Mouse (Mus musculus) layer of hippocampus, postnatal 36 days (tissue): ENCODE measurements around the gene Gm7356. TPM values are rescaled to one million over a fixed set of nuclear protein-coding genes. Genes with fewer than 3 reads are reported as not detected.
"Not testable (repeated sequence)": the region's sequence is repeated elsewhere in the genome, so short reads cannot be mapped to it uniquely, and the experiment has no call there.

Experiments used
- DNase-seq, 2 experiments: peaks; one replicate each; pipeline ENCODE4 v3.0.0; 2022
- total RNA-seq, 2 experiments: library from RNA; stranded (reverse); gene quantifications; 2 replicates each; pipeline ENCODE4 v1.2.3; 2021

Gm7356 gene
- total RNA-seq = not detected

DNA sequence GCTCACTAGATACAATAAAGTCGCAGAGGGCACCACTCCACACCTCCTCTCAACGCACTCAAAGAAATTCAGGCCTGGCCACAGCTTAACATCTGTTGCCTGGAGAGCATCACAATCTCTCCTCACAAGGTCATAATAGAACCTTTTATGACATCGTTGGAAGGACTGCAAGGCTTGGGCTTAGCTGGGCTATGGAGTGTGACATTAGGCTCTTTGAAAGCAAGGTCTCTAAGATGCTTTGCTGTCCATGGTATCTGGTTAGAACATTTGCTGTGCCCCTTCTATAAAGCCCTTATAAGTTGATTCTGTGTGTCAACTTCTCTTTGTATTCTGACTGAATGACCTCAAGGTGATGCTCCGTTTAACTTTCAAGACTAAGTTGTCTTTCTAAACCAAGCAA lies at the start of gene Gm7356:
Gm7356 (minus strand) TSS at position 101 of the 400 bp plus-strand sequence.
- DNase-seq = not testable (repeated sequence)

DNA sequence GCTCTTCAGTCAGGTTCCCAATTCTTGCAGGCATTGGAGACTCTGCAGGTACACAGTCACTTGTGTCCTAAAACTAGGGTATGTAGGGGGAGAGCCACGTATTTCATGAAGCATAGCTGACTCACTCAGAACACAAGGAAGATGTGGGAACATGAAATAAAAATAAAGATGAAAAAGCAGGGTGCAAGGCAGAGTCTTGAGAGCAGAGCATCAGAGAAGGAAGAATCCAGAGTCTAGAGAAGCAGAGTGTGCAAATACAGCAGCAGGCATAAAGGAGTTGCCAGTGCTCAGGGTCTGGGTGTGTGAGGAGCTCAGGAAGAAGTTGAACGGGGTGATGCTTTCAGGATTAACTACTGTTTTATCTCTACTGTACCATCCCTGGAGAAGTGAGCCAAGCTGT lies 38.4 kb upstream of the Gm7356 start:
- DNase-seq = not testable (repeated sequence)

DNA sequence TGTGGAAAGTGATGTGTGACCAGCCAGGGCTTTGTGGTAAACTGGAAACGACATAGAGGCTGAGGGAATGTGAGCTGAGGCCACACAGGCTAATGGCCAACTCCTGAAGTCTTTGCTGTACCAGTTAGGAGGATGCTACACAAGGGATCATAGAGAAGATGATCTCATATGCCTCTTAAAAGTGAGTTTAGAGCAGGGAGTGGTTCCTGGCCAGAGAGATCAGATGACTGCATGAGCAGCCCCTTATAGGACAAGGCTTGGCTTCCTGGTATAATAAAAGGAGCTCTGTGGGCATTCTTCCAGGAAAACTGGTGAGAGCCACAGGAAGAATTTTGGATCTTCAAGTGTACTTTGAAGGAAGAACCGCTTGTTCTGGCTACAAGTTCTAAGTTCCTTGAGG lies 33.5 kb upstream of the Gm7356 start:
- not testable (repeated sequence) for DNase-seq

DNA sequence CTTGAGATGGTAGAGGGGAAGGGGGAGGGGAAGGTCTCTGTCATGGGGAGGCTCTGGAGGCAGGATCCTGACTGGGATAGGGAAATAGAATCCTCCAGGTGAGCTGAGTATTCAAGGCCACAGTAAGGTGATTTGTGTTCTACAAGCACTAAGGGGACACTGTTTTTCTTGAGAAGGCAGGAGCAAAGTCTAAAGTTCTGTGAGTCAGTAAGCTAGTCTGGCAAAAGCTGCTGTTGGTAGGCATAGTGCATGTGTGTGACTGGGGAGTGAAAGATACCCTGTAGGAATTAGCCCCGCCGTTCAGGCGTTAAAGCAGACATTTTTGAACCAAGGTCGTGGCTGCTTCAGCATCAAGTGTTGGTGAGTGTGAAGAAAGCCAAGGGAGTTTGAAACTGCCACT lies 32.6 kb upstream of the Gm7356 start:
- not testable (repeated sequence) for DNase-seq

DNA sequence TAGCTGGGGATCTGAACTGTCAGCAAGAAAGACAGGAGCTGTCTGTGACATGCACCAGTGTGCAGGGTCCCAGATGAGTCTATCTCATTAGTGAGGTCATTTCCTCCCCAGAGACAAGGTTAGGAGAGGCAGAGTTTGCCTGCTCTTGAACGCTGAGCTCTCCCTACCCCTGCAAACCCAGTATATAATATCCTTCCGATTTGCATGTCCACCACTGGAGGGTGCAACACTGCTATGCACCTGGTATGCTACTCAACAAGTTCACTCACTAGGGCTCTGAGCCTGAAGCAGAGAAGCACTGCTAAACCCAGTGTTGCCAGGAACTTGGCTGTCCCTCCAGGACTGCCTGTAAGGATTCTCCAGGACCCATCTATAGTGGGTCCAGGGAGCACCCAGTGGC lies 10.1 kb downstream of the Gm7356 start:
- DNase-seq = not testable (repeated sequence)

DNA sequence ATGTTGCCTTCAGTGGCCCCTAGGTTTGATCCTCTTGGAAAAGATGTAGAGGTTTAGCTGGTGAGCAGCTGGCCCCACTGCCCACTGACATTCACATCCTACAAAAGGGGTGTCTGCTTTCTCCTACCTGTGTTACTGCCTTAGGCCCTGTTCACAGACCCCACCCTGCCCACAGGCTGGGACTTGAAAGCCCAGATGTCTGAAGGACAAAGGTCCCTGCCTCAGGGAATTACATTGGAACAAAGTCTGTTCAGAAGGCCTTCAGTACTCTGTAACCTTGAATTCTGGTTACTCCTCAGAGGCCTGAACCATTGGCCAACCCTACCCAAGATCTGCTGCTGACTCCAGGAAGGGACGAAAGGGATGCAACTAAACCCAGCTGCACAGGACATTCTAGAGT lies 15.8 kb downstream of the Gm7356 start:
- DNase-seq = no peak

DNA sequence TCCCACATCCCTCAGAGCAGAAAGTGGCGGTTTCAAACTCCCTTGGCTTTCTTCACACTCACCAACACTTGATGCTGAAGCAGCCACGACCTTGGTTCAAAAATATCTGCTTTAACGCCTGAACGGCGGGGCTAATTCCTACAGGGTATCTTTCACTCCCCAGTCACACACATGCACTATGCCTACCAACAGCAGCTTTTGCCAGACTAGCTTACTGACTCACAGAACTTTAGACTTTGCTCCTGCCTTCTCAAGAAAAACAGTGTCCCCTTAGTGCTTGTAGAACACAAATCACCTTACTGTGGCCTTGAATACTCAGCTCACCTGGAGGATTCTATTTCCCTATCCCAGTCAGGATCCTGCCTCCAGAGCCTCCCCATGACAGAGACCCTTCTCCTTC lies 32.7 kb downstream of the Gm7356 start:
- not testable (repeated sequence) for DNase-seq

DNA sequence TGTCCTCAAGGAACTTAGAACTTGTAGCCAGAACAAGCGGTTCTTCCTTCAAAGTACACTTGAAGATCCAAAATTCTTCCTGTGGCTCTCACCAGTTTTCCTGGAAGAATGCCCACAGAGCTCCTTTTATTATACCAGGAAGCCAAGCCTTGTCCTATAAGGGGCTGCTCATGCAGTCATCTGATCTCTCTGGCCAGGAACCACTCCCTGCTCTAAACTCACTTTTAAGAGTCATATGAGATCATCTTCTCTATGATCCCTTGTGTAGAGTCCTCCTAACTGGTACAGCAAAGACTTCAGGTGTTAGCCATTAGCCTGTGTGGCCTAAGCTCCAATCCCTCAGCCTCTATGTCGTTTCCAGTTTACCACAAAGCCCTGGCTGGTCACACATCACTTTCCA lies 33.6 kb downstream of the Gm7356 start:
- not testable (repeated sequence) for DNase-seq

DNA sequence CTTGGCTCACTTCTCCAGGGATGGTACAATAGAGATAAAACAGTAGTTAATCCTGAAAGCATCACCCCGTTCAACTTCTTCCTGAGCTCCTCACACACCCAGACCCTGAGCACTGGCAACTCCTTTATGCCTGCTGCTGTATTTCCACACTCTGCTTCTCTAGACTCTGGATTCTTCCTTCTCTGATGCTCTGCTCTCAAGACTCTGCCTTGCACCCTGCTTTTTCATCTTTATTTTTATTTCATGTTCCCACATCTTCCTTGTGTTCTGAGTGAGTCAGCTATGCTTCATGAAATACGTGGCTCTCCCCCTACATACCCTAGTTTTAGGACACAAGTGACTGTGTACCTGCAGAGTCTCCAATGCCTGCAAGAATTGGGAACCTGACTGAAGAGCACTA lies 38.5 kb downstream of the Gm7356 start:
- DNase-seq = not testable (repeated sequence)

DNA sequence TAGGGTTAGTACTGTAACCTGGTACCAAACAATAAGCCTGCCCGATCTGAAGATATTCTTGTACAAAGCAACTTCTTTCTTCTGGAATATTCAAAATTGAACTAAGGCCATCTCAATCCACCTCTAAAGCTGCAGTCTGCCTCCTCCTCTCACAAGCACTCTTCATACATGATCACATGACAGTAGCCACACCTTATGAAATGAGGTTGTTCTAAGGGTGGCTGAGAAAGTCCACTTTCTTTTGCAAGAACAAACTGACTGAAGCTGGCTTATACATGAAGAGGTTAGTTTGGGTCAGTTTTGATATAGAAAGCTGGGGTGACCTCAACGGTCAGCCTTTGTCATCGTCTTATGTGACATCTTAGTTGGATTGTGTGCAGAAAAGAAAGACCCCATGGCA lies 41.3 kb downstream of the Gm7356 start:
- DNase-seq = not testable (repeated sequence)

DNA sequence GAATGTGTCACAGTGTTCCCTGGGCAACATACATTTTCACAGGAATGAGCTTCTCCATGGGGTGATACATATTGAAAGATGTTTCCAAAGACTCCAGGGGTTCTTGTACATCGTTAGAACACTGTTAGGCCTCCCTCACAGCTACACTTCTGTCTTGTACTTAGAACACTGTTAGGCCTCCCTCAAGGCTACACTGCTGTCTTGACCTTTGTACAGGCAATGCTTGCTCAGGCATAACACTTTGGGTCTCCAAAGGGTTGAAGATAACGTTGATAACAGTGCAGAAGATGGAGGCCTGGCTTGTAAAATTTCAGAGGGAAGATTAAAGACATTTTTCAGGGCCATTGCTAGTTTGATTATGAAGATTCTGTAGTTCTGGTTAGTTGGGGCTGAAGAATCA lies 45.4 kb downstream of the Gm7356 start:
- not testable (repeated sequence) for DNase-seq

DNA sequence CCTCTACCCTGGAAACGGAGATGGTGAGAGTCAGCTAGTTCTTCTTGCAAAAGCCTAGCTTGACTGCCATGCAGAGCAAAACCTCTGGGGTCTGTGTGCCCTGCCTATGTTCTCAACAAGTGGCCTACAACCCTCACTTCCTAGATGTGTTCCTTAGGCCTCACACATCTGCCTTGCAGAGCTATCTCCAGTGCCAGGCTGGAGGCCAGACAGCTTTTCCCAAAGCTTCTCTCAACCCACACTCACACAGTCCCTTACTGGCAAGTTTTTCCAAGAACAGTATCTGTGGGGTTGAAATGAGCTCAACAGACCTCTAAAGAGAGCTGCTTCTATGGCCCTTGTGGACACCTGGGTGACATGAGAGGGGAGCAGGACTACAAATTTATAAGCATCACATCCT lies 51.9 kb downstream of the Gm7356 start:
- DNase-seq = not testable (repeated sequence)

Other genes starting within 250 kb of the Gm7356 start
- 100 to 1,000 TPM; 106 to 112 TPM for gene Afdn, start 243.2 kb downstream of the Gm7356 start, total RNA-seq
- gene Tcte2, start 241.9 kb downstream of the Gm7356 start, total RNA-seq = 10 to 100 TPM; 19.1 to 21.4 TPM
- gene Gm7168, start 55.3 kb downstream of the Gm7356 start, total RNA-seq = not detected
- gene Gm7358, start 55.8 kb upstream of the Gm7356 start, total RNA-seq = not detected
- 10 to 100 TPM; 19.9 to 25.2 TPM for gene Dact2, start 200.6 kb upstream of the Gm7356 start, total RNA-seq